Mouse (Mus musculus) stomach, embryonic 14.5 days (tissue): ENCODE data around the gene Ccdc60. TPM values are rescaled to one million over a fixed set of nuclear protein-coding genes. Genes with fewer than 3 reads are reported as not detected.

ENCODE experiments used
- ATAC-seq: fragments of 200-750 bp; cut with Nextera tagmentation; 2 replicates; pipeline ENCODE4 v1.8.0; 2017; ENCODE audit warnings: low read depth, moderate TSS enrichment; ENCODE audit not compliant: insufficient number of reproducible peaks, insufficient read depth, low FRiP score
- H3K27ac ChIP-seq: fragments of 300-500 bp; sonication (generic); 2 replicates; pipeline ENCODE4 v1.5.1; 2014; ENCODE audit warnings: mild to moderate bottlenecking, low read length, moderate library complexity, mixed read lengths
- H3K27me3 ChIP-seq: fragments of 300-500 bp; sonication (generic); 2 replicates; pipeline ENCODE4 v1.6.1; 2014; ENCODE audit warnings: low read length, control low read depth, mixed read lengths; ENCODE audit not compliant: control insufficient read depth, insufficient read depth
- H3K36me3 ChIP-seq: fragments of 300-500 bp; sonication (generic); 2 replicates; pipeline ENCODE4 v1.6.1; 2014; ENCODE audit warnings: mild to moderate bottlenecking, control low read depth, low read length, moderate library complexity, mixed read lengths; ENCODE audit not compliant: control insufficient read depth, insufficient read depth
- H3K4me1 ChIP-seq: fragments of 300-500 bp; sonication (generic); 2 replicates; pipeline ENCODE4 v1.6.1; 2014; ENCODE audit warnings: low read length, control low read depth, mixed read lengths; ENCODE audit not compliant: control insufficient read depth, insufficient read depth
- H3K4me2 ChIP-seq: fragments of 300-500 bp; sonication (generic); replicated peaks from 2 replicates; pipeline ENCODE4 v1.6.1; 2014; ENCODE audit warnings: low read depth, low read length, control low read depth
- H3K4me3 ChIP-seq: fragments of 300-500 bp; sonication (generic); 2 replicates; pipeline ENCODE4 v1.5.1; 2014; ENCODE audit warnings: low read depth, low read length, control low read depth
- H3K9ac ChIP-seq: fragments of 300-500 bp; sonication (generic); replicated peaks from 2 replicates; pipeline ENCODE4 v1.6.1; 2014; ENCODE audit warnings: low read depth, mild to moderate bottlenecking, control low read depth, low read length, moderate library complexity, mixed read lengths
- H3K9me3 ChIP-seq: fragments of 300-500 bp; sonication (generic); 2 replicates; pipeline ENCODE4 v1.6.1; 2016; ENCODE audit warnings: low read depth, low read length, control low read depth; ENCODE audit not compliant: control insufficient read depth
- WGBS: fragments of 180-500 bp; shearing (Covaris S2); extraction: QIAGEN DNeasy Blood & Tissue Kit; methylation state at CpG from one replicate; pipeline ENCODE4 v1.1.7; 2014; 5-methylcytosine and 5-hydroxymethylcytosine counted together
- polyA plus RNA-seq: library from polyadenylated mRNA; unstranded; fragments of >200 nt; fragmentation: Nextera tagmentation; extraction: Ambion mirVana; gene quantifications from 2 replicates; pipeline ENCODE4 v1.2.1, GENCODE M21; 2014

Gene Ccdc60
- polyA plus RNA-seq, 1 experiment from 2014 or later = 2.2 TPM

- Histone ChIP-seq H3K36me3 (no peaks in the 10 kb centered on the region), H3K27me3 (no peaks in the 10 kb centered on the region), H3K9me3 (no peaks in the 10 kb centered on the region), H3K4me2 (no peak overlapping the region), H3K4me3 (no peak overlapping the region), H3K4me1 (no peaks in the 10 kb centered on the region), H3K27ac (no peak overlapping the region), H3K9ac (no peak overlapping the region)
- no peak for ATAC-seq
- 82% methylated on average over 5 of the region's 5 CpGs for WGBS
These were observed 86.1 kb downstream of the Ccdc60 start for GRCm38 (mm10) chr5:116202692-116203091.

- Histone ChIP-seq H3K4me1 (no peaks in the 10 kb centered on the region), H3K36me3 (no peaks in the 10 kb centered on the region), H3K4me2 (no peak overlapping the region), H3K27ac (no peak overlapping the region), H3K27me3 (no peaks in the 10 kb centered on the region), H3K9ac (no peak overlapping the region), H3K4me3 (no peak overlapping the region), H3K9me3 (no peaks in the 10 kb centered on the region)
- no peak for ATAC-seq
- 35% methylated on average over 11 of the region's 11 CpGs for WGBS
These were observed 94.3 kb downstream of the Ccdc60 start for GRCm38 (mm10) chr5:116194499-116194898.

- Histone ChIP-seq H3K4me1 (no peaks in the 10 kb centered on the region), H3K4me3 (no peak overlapping the region), H3K9me3 (no peaks in the 10 kb centered on the region), H3K27ac (no peak overlapping the region), H3K36me3 (no peaks in the 10 kb centered on the region), H3K27me3 (no peaks in the 10 kb centered on the region), H3K4me2 (no peak overlapping the region), H3K9ac (no peak overlapping the region)
- 74% methylated on average over 9 of the region's 9 CpGs for WGBS
- ATAC-seq = no peak
These were observed 96.1 kb downstream of the Ccdc60 start for GRCm38 (mm10) chr5:116192693-116193092.

GRCm38 (mm10) chr5:116191596-116191995, 97.2 kb downstream of the Ccdc60 start:
- Histone ChIP-seq H3K4me1 (no peaks in the 10 kb centered on the region), H3K9ac (no peak overlapping the region), H3K9me3 (no peaks in the 10 kb centered on the region), H3K4me3 (no peak overlapping the region), H3K4me2 (no peak overlapping the region), H3K36me3 (no peaks in the 10 kb centered on the region), H3K27me3 (no peaks in the 10 kb centered on the region), H3K27ac (no peak overlapping the region)
- ATAC-seq = no peak
- 84% methylated on average over 3 of the region's 3 CpGs for WGBS

GRCm38 (mm10) chr5:116189818-116190217, 99.0 kb downstream of the Ccdc60 start:
- Histone ChIP-seq H3K36me3 (no peaks in the 10 kb centered on the region), H3K27ac (no peak overlapping the region), H3K4me1 (no peaks in the 10 kb centered on the region), H3K4me3 (no peak overlapping the region), H3K9me3 (no peaks in the 10 kb centered on the region), H3K4me2 (no peak overlapping the region), H3K9ac (no peak overlapping the region), H3K27me3 (no peaks in the 10 kb centered on the region)
- ATAC-seq = no peak
- WGBS = 13% methylated on average over 6 of the region's 6 CpGs

GRCm38 (mm10) chr5:116180594-116180993, 108.2 kb downstream of the Ccdc60 start:
- no peak for ATAC-seq
- no peaks in the 10 kb centered on the region for H3K9me3 ChIP-seq
- H3K4me2 ChIP-seq = no peak overlapping the region
- no peaks in the 10 kb centered on the region for H3K36me3 ChIP-seq
- H3K4me3 ChIP-seq = no peak overlapping the region
- H3K9ac ChIP-seq = no peak overlapping the region
- no peaks in the 10 kb centered on the region for H3K4me1 ChIP-seq
- 15% methylated on average over 13 of the region's 13 CpGs for WGBS
- no peaks in the 10 kb centered on the region for H3K27me3 ChIP-seq
- H3K27ac ChIP-seq = no peak overlapping the region

GRCm38 (mm10) chr5:116171721-116172120, 117.1 kb downstream of the Ccdc60 start:
- 94% methylated on average over 6 of the region's 6 CpGs for WGBS
- no peak for ATAC-seq
- no peak overlapping the region for H3K4me2 ChIP-seq
- no peaks in the 10 kb centered on the region for H3K4me1 ChIP-seq
- no peak overlapping the region for H3K4me3 ChIP-seq
- H3K27me3 ChIP-seq = no peaks in the 10 kb centered on the region
- H3K9ac ChIP-seq = no peak overlapping the region
- H3K9me3 ChIP-seq = no peaks in the 10 kb centered on the region
- H3K36me3 ChIP-seq = no peaks in the 10 kb centered on the region
- no peak overlapping the region for H3K27ac ChIP-seq

GRCm38 (mm10) chr5:116166965-116167364, 121.8 kb downstream of the Ccdc60 start:
- Histone ChIP-seq H3K4me3 (no peak overlapping the region), H3K9me3 (no peaks in the 10 kb centered on the region), H3K4me1 (no peaks in the 10 kb centered on the region), H3K27me3 (no peaks in the 10 kb centered on the region), H3K4me2 (no peak overlapping the region), H3K36me3 (no peaks in the 10 kb centered on the region), H3K27ac (no peak overlapping the region), H3K9ac (no peak overlapping the region)
- ATAC-seq = no peak
- 69% methylated on average over 13 of the region's 13 CpGs for WGBS

GRCm38 (mm10) chr5:116165203-116165888, 123.4 kb downstream of the Ccdc60 start:
- Histone ChIP-seq H3K27me3 (no peaks in the 10 kb centered on the region), H3K9ac (no peak overlapping the region), H3K4me1 (no peaks in the 10 kb centered on the region), H3K4me3 (no peak overlapping the region), H3K9me3 (no peaks in the 10 kb centered on the region), H3K36me3 (no peaks in the 10 kb centered on the region), H3K27ac (no peak overlapping the region), H3K4me2 (no peak overlapping the region)
- WGBS = 66% methylated on average over 11 of the region's 11 CpGs
- ATAC-seq = no peak
